Mouse (Mus musculus) cerebellum, adult 8-10 months (tissue): ENCODE measurements around the gene Itm2c.

ENCODE experiments used
- DNase-seq: peaks from one replicate; pipeline ENCODE4 v3.0.0; 2022

Gene Itm2c

GRCm38 (mm10) chr1:85894231-85894747 is at the start of gene Itm2c:
Gene Itm2c (plus strand): TSS chr1:85894281.
- peak; percentile 86 for DNase-seq

DNA sequence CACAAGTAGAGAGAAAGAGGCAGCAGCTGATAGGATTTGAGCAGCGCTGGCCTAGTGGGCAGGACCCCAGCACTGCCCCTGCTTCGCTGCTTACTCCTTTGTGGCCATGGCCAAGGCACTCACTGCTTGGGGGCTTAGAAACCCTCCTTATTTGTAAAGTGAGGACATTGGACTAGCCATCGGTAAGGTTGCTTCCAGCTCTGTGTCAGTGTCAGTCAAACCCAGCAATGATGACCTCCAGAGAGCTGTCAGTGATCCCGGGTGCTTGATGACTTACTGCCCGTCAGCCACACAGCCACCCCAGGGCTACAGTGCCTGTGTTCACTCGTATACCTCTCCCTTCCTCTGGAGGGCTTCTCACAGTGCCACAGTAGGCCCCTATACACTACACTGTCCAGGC is 49.1 kb upstream of the Itm2c start:
- no peak for DNase-seq

- DNase-seq, result no peak
Measured at GRCm38 (mm10) chr1:85845476-85845875, 48.6 kb upstream of the Itm2c start.

GRCm38 (mm10) chr1:85849016-85849415 is 45.1 kb upstream of the Itm2c start:
- no peak for DNase-seq

DNA sequence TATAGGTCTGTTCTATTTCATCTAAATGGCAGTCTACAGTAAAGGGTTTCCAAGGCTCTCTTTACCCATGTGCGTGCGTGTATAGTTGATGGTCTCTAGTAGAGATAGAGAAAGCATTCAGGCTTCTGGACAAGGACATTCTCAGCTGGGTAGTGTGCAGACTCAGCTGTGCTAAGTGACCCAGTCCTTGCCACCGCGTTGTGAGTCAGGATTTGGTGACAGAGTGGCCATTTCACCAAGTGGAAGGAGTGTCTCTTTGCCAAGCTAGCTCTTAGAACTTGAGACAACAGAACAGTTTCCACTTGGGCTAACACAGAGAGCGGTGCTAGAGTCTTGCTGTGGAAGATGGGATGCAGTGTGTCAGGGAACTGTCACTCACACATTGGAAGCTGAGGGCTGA is 43.2 kb upstream of the Itm2c start:
- no peak for DNase-seq

- peak; percentile 65 for DNase-seq
Measured at GRCm38 (mm10) chr1:85852996-85853689, 40.9 kb upstream of the Itm2c start.

DNA sequence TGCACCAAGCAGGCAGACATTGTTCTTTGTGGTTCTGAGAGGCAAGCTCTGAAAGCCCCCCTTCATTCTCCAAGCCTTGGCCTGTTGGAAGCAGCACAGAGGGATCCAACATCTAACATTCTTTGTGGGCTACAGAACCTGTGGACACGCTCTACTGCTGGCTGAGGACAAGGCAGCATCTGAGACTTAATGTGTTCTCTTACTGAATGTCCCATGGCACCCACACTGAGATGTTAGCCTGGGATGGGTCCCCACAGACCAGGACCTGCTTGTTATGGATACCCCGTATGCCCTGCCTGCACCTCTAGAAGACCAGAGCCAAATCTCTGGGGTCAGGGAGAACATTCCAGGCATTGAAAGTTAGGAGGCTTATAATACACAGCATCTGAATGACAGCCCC is 40.2 kb upstream of the Itm2c start:
- DNase-seq, result no peak

- DNase-seq, result no peak
Measured at GRCm38 (mm10) chr1:85854475-85854874, 39.6 kb upstream of the Itm2c start.

- no peak for DNase-seq
Measured at GRCm38 (mm10) chr1:85856266-85856665, 37.8 kb upstream of the Itm2c start.

GRCm38 (mm10) chr1:85857261-85857754 is 36.8 kb upstream of the Itm2c start:
- no peak for DNase-seq

DNA sequence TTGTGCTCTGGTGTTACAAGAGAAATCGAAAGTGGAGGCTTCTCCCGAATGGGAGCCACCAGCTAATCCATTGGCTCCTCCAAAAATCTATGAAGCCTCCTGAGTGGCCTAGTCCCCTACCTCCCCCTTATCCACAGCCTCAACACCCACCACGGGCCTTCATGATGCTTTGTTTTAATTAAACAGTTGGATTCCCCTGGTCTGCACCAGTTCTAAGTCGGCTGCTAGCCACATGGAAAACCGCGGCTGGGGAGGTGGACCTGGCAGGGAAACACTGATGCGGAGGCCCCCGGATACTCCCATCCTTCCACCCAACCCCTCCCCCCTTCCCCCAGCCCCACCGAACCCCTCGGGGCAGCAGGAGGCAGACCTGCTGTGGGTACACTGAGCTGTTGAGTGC is 29.7 kb upstream of the Itm2c start:
- DNase-seq, result no peak

DNA sequence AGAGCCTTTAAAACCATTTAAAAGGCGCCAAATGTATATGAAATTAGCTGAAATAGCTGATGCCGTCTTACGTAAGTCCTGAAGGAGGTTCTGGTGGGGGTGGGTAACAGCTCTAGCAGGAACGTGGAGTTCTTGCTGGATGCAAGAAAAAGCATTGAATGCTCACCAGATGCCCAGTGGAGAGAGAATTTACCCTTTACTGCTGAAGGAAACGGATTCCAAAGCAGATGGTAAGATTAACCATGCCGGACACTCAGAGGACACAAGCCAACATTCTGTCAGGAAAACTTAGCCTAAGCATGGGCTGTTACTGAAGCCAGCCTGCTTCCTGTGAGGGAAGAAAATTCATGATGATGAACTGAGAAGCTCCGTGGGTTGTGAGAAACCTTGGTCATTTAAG is 24.1 kb upstream of the Itm2c start:
- peak; percentile 46 for DNase-seq

- DNase-seq, result no peak
Measured at GRCm38 (mm10) chr1:85870546-85870945, 23.5 kb upstream of the Itm2c start.

GRCm38 (mm10) chr1:85882003-85882402 is 12.1 kb upstream of the Itm2c start:
- no peak for DNase-seq

DNA sequence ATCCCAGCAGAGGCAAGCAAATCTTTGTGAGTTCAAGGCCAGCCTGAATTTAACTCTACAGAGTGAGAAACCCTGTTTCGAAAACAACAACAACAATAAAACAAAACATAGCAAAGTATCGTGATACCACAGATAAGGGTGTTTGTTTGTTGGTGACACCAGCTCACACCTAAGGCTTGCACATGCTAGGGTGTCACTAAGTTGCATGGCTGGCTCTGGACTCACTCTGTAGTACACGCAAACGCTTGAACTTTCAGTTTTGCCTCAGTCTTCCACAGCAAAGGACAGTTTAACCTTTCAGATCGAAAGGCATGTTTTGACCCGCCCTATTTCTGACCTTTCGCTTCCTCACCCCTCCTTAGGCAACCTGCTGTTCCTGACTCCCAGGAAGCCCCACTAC is 6.9 kb upstream of the Itm2c start:
- DNase-seq, result no peak

DNA sequence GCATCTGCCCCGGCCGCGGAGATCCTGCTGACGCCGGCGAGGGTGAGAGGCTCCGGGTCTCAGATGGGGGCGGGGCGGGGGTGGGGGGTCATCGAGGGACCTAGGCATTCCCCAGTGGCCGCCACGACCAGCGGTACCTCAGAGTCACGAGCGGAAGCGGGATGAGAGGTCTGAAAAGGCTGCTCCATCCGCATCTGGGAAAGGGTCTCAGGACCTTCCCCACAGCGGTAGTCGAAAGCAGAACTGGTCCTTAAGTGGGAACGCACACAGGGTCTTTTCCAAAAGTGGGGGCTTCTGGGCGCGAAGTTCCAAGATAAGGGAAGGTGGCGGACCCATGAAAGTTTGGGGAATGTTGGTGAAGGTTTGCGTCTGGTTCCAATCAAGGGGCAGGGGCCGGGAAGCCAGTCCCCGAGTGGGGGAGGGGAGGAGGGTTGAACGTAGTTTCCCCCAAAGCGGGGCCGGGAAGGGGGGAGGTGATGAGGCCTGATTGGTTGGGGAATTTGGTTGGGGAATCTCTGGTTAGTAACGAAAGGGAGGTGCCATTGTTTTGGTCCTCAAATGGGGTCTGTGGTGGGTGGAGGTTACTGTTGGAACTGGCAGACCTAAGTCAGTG is 773 bp downstream of the Itm2c start:
- DNase-seq, result peak; percentile 51

DNA sequence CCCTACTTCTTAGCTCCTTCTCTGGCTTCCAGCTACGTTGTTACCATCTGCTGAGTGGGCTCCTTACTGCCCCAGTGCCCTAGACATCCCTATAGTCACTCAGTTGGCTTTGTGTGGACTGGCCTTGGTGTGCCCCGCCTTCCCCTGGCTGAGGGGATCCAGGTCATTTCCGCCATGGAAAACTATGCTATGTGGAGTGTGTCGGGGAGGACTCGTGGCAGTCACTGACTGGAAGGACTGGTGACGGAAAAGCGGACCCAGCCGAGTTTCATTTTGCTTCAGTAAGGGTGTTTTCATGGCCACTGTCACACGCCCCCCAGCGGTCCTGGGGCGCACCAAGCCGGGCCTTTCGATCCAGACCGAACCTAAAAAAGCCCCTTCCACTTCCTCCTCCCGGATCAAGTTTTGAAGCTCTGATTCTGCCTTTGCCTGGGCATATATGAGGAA is 1.3 kb downstream of the Itm2c start:
- DNase-seq, result peak; percentile 64

DNA sequence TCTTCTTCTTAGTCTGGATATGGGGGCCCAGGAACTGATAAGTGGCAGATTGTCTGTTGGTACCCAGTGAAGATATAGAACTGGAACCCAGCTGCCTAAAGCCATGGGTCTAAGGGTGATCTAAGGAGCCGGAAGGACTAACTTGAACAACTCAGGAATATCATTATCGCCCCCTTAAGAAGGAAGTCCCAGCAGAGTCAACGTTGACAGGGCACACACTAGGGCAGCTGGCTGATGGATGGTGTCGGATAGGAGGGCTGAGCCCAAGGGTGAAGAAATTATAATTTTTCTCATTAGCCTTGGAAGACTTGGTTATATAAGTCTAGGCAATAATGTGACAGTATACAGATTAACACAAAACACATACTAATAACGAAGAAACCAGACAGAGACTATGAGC is 2.0 kb downstream of the Itm2c start:
- no peak for DNase-seq

DNA sequence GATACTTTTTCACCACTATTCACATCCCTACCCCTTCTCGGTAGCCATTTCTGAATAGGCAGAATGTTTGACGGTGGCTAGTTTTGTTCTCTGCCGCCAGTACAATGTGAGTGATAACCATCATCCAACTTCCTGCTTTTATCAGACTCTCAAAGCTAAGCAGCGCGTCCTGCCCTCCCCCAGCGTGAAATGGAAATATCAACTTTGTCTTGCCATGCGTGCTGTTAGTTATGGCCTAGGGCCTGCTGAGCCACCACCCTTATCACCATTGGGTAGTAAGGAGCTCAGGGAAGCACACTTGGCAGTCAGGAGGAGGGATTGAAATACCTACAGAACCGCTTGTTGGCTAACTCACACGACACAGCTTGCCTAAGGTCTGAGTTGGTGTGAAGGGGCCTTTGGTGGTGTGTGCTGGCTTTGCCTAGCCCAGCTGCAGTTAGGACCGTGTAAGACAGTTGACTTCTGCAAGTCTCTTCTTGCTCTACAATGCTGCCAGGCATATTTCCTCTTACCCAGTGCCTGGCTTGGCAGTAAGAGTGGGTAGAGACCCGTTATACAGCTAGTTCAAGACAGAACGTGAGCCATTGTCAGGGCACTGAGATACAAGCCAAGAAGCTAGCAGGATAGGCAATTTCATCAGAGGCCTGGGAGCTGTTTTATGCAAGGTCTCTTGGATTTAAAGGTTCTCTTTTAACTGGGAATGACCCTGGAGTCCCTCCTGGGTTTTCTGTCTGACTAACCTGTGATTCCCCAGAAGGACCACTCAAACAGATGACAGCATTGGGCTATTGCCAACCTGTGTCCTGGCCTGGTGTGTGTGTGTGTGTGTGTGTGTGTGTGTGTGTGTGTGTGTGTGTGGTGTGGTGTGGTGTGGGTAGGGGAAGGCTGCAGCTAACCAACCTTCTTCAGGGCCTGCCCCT is 3.0 kb downstream of the Itm2c start:
- peak; percentile 18 for DNase-seq

DNA sequence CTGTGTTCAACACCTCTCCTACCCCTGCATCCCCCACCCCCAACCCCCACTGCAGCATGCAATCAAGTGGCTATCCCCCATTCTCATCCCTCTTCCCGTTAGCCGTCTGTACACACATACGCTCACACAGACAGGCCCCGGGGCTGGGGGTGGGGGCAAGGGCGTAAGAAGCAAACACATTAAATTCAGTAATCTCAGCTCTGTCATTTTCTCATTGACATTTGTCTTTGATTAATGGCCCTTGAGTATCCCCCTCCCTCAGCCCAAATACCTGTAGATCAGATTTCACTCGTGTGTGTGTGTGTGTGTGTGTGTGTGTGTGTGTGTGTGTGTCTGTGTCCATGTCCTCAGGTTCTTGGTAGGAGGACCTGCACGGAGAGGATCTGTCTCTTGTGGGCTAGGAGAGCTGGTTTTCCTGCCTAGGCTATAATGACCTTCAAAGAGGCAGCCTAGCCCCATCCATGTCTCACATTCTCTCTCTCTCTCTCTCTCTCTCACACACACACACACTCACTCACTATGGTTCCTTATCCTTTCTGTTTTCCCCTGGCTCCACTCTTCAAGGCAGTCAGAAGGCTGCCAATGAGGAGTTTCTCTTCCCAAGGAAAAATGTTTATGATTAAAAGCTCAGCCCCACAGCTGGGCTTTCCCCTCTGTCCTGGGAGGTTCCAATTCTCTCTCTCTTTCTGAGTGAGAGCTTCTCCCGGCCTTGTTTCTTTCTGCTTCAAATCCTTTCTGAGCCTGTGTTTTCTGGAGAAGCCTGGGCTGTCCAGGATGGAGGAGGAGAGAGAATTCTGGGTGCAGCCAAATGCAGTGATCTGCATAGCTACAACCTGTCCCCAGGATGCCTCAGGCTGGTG is 4.0 kb downstream of the Itm2c start:
- no peak for DNase-seq

DNA sequence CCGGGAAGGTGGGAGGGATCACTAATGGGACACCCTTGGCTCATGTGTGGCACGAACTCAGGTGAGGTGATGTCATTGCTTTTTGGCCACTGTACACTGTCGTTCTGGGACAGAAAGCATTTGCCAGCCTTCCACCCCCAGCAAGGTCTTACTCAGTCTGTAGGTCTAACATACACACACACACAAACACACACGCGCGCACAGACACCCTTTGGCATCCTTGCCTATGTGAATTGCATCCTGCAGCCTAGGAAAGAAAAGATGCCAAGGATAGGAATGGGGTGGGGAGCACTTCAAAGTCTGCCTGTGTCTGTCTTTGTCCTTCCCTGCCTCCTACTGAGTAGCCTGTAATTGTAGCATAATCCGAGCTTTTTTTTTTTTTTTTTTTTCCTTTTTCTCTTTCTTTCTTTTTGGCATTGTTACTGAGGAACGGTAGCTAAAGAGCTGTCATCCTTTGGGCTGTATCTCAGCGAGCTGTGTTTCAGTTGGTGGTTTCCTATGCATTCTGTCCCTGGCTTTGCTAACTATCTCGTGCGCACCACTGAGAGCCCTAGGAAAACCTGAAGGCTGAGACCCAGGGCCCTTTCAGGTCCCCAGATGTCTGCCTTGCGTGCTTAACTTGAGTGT is 4.8 kb downstream of the Itm2c start:
- peak; percentile 66 for DNase-seq

DNA sequence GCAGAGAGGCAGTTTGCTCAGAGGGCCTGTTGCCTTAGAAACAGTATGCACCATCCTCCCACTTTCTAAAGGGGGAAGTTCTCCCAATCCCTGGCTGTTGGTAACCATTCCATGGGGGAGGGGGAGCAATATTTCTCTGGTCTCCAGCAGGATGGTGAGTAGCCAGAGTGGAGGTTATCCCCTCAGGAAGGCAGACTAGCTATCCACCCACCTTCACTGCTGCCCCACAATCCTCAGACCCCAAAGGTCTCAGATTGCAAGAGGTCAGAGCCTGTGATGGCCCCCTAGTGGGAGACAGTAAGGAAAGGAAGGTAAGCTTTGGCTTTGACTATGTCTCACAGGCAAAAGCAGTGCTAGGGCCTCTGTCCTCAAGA is 5.3 kb downstream of the Itm2c start:
- DNase-seq, result peak; percentile 23
